Mouse (Mus musculus): ENCODE measurements at regions not wholly inside any gene's neighbourhood (a gene's known extent, or its start where the extent isn't known, plus 50 kb on each side); places are given as distances from the start of the nearest gene placed in this dataset.
"Not testable (repeated sequence)": the region's sequence is repeated elsewhere in the genome, so short reads cannot be mapped to it uniquely, and the experiment has no call there.

DNA sequence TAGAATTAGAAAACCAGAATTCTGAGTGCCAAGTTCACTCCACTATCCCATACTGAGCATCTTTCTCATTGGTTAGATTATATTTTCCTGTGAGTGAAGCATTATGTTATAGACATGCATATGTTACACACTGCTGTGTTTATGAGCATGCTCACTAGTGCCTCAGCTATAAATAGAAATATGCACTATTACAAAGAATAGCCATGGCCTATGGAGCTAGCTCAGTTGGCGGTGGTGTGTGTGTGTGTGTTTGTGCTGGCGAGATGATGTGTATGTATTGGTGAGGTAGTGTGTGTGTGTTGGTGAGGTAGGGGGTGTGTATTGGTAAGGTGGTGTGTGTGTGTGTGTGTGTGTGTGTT, 106.2 kb downstream of the Sec31a start:
- no peak for DNase-seq (ENCODE audit: extremely low spot score)

- DNase-seq (ENCODE audit: extremely low spot score): no peak
Measured at GRCm38 (mm10) chr5:100309071-100309806, 106.8 kb downstream of the Sec31a start.

DNA sequence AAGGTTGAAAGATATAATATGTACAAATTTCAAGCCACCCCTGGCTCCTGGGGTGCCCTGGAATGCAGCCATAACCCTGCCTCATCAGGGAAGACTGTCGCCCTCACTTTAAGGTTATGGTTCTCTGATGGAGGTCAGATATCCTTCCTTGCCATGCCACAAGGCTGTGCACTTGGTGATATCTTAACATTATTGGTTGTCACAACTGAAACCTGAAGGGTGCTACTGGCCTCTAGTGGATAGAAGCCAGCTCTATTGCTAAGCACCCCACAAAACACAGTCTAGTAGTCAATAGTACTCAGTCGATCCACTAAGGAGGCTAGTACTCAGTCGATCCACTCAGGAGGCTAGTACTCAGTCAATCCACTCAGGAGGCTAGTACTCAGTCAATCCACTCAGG, 111.6 kb downstream of the Sec31a start:
- DNase-seq (ENCODE audit: extremely low spot score): no peak

DNA sequence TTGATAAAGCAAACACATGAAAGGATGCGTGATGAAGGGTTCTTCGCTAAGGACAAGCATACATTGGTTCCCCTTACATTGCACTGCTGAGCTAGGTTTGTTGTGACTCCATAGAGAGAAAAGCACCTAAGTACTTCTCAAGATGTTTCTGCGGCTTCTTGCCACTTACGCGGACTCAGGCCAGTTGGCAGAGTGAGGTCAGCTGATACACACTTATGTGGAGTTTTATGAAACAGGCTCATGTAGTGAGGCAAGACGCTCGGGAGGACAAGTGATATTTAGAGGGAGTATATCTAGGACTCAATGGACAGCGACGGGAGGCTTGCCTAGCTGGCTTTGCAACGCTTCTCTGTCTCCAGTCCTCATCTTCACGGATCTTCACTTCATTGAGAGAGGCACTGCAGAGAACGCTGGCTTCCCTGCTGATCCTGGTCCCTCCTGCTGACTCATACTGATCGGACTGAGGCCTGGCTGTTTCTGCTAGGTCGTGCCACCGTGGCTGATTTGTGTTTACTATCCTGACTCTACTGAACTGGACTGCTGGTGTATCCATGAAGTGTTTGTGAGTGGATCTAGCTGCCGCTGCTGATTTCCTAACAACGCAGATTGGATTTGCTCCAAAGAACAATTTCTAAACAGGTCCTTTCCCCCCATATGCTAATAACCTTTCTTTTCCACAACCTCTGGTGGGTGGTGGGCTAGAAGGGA, 113.8 kb downstream of the Sec31a start:
- no peak for DNase-seq (ENCODE audit: extremely low spot score)

- no peak for DNase-seq (ENCODE audit: extremely low spot score)
Measured at GRCm38 (mm10) chr5:100299141-100299540, 116.9 kb downstream of the Sec31a start.

DNA sequence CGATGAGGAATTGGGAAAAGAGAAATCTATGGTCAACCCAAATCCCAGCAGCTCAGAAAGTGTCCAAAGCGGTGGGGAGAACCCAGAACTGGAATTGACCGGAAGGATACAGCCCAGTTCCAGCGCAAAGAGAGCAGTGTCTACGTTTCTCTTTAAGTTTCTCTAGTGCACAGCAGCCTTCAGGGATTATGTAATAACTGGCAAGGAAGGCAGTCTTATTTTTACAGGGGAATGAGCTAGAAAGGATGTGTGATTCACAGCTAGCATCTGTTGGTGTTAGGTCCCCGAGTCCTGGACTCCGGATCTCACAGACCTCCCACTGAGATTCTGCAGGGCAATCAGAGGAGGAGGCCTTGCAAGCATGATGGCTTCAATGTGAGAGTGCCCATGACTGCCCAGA, 121.8 kb downstream of the Sec31a start:
- DNase-seq (ENCODE audit: extremely low spot score): no peak

- no peak for DNase-seq (ENCODE audit: extremely low spot score)
Measured at GRCm38 (mm10) chr5:100280215-100280614, 120.6 kb upstream of the Tmem150c start.

- no peak for DNase-seq (ENCODE audit: extremely low spot score)
Measured at GRCm38 (mm10) chr5:100279474-100279873, 119.9 kb upstream of the Tmem150c start.

- no peak for DNase-seq (ENCODE audit: extremely low spot score)
Measured at GRCm38 (mm10) chr5:100274674-100275073, 115.1 kb upstream of the Tmem150c start.

DNA sequence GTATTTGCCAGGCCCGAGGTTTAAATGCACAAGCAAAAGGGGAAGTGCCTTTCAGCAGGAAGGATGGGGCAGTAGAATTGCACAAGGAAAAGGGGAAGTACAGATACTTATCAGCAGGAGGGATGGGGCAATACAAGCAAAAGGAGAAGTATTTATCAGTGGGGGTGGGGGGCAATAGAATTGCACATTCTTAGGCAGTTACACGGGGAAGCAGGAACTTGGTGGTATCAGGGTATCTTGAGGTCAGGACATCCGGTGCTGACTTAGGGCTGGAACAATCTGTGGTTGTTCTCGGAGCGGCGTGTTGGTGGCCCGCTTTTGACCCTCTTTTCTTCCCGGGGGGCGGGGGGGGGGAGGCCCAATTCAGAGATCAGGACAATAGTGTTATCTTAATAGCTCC, 112.4 kb upstream of the Tmem150c start:
- DNase-seq (ENCODE audit: extremely low spot score): not testable (repeated sequence)

- DNase-seq (ENCODE audit: extremely low spot score): no peak
Measured at GRCm38 (mm10) chr5:100270841-100271686, 111.5 kb upstream of the Tmem150c start.

- DNase-seq (ENCODE audit: extremely low spot score): no peak
Measured at GRCm38 (mm10) chr5:100268111-100268878, 108.7 kb upstream of the Tmem150c start.

GRCm38 (mm10) chr5:100266671-100267510, 107.3 kb upstream of the Tmem150c start:
- DNase-seq (ENCODE audit: extremely low spot score): no peak

DNA sequence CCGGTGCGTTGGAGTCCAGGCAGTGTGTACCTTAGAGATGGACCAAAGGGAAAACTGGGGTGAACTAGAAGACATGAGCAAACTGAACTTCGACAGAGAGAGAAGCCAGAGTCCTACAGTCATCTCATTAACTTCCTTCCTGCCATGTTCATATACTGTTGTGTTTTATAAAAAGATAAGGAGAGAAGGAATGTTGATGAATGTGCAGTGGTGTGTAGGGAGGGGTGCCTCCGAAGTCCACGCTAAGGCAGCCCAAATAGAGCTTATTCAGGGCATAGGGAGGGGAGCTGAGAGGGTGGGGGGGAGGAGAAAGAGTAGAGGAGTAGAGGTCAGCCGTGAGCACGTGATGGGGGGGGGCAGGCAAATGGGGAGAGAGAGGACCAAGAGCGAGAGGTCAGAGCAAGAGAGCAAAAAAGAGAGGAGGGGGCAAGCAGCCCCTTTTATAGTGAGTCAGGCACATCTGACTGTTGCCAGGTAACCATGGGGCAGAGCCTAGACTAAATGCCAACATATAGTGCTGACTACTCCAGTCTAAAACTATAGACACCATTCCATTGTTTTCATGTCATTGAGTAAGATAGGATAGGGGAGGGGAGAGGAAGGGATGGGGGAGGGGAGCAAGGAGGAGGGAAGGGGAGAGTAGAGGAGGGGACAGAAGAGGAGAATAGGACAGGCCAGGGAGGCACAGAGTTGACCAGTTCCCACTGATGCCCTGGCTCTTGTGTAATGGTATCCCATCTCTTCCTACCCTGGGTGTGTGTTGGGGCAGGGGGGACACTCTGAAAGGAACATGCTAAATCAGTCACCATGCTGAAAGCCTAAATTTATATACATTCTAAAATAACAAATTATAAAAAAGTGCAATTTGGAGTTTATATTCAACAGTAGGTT, 100.4 kb upstream of the Tmem150c start:
- no peak for DNase-seq (ENCODE audit: extremely low spot score)

GRCm38 (mm10) chr5:100258952-100259710, 99.5 kb upstream of the Tmem150c start:
- no peak for DNase-seq (ENCODE audit: extremely low spot score)

- no peak for DNase-seq (ENCODE audit: extremely low spot score)
Measured at GRCm38 (mm10) chr5:100255276-100255675, 95.7 kb upstream of the Tmem150c start.

GRCm38 (mm10) chr5:100252036-100252435, 92.4 kb upstream of the Tmem150c start:
- no peak for DNase-seq (ENCODE audit: extremely low spot score)

GRCm38 (mm10) chr5:100249757-100250156, 90.1 kb upstream of the Tmem150c start:
- DNase-seq (ENCODE audit: extremely low spot score): no peak

DNA sequence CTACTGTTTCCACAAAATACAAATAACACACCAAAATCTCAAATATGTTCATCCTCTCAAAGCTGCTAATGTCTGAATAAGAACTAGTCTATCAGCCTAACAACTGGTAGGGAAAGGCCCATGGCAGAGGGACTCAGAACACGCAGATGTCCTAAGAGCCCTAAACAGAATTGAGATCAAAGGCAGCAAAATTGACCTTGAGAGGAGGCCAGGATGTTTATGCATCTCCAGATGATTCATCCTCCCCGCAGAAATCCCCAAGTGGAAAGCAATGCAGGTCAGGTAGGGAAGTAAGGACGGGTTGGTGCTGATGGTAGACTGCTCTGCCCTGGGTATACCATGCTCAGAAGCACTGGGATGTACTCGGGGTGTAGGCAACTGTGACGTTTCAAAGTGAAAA, 89.0 kb upstream of the Tmem150c start:
- DNase-seq (ENCODE audit: extremely low spot score): no peak
